Mouse (Mus musculus) forebrain, embryonic 15.5 days (tissue): ENCODE measurements around the gene Smug1. TPM values are rescaled to one million over a fixed set of nuclear protein-coding genes. Genes with fewer than 3 reads are reported as not detected.

Experiments used
- ATAC-seq: fragments of 200-750 bp; cut with Nextera tagmentation; replicated peaks from 2 replicates; pipeline ENCODE4 v1.8.0; 2017; ENCODE audit warnings: mild to moderate bottlenecking, moderate TSS enrichment, moderate library complexity
- H3K27ac ChIP-seq: fragments of 300-500 bp; sonication (generic); replicated peaks from 2 replicates; pipeline ENCODE4 v1.5.1; 2015; ENCODE audit warnings: mild to moderate bottlenecking, inconsistent platforms
- H3K27me3 ChIP-seq: fragments of 300-500 bp; sonication (generic); 2 replicates; pipeline ENCODE4 v1.6.1; 2015; ENCODE audit warnings: inconsistent platforms
- H3K36me3 ChIP-seq: fragments of 300-500 bp; sonication (generic); 2 replicates; pipeline ENCODE4 v1.6.1; 2015; ENCODE audit warnings: mild to moderate bottlenecking, inconsistent platforms
- H3K4me1 ChIP-seq: fragments of 300-500 bp; sonication (generic); 2 replicates; pipeline ENCODE4 v1.6.1; 2015; ENCODE audit warnings: inconsistent platforms
- H3K4me2 ChIP-seq: fragments of 300-500 bp; sonication (generic); replicated peaks from 2 replicates; pipeline ENCODE4 v1.6.1; 2015; ENCODE audit warnings: mild to moderate bottlenecking, inconsistent platforms
- H3K4me3 ChIP-seq: fragments of 300-500 bp; sonication (generic); 2 replicates; pipeline ENCODE4 v1.5.1; 2015; ENCODE audit warnings: mild to moderate bottlenecking, inconsistent platforms
- H3K9ac ChIP-seq: fragments of 300-500 bp; sonication (generic); replicated peaks from 2 replicates; pipeline ENCODE4 v1.6.1; 2015; ENCODE audit warnings: mild to moderate bottlenecking, inconsistent platforms
- H3K9me3 ChIP-seq: fragments of 300-500 bp; sonication (generic); 2 replicates; pipeline ENCODE4 v1.6.1; 2016; ENCODE audit warnings: inconsistent platforms
- WGBS: fragments of 180-500 bp; shearing (Covaris S2); methylation state at CpG from one replicate; pipeline ENCODE4 v1.1.7; 2015; ENCODE audit warnings: mixed read lengths; 5-methylcytosine and 5-hydroxymethylcytosine counted together
- polyA plus RNA-seq: library from polyadenylated mRNA; unstranded; fragments of >200 nt; fragmentation: Nextera tagmentation; extraction: Ambion mirVana; gene quantifications from 2 replicates; pipeline ENCODE4 v1.2.1, GENCODE M21; 2015

Smug1 gene
- polyA plus RNA-seq, 1 experiment from 2014 or later = 26.8 TPM

DNA sequence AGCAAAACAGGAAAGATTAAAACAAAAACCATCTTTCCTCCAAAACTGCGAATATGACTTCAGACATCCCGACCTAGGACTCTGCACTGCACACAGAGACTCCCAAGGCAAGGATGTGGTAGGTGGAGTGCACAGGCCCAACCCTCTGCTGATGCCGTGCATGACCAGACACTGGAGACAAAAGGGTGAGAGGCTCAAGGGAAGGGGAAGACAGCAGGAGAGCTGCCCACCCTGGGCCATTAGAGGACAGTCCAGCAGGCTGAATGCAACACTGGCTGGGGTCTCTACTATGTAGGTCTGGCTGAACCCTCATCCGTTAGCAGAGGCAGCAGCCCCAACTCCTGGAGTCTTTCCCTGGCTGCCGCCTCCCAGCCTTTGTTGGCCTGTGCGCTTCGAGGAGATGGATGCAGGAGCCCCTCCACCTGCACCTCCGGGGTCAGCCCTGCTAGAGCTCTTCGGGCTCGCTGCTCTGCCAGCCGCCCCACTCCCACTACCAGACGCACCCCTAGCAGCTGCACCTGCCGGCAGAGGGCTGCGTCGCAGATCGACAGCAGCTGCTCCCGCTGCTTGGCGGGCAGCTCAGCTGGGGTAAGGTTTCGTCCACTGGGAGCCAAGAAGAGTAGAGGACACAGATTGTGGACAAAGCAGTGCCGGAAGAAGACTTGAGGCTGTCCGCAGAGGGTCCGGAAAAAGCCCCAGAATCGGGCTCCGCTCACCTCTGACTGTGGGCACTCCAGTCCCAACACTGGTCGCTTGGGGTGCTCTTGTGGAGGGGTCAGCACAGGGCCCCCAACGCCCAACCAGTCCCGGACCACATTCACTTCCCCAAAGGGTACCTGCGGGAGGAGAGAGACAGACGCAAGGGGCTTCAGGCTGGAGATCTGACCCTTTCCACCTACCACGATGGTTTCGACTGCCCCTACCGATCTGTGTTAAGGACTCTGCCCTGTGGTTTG is 11.2 kb downstream of the Smug1 start:
- WGBS = 19% methylated on average over 32 of the region's 32 CpGs
- Histone ChIP-seq H3K36me3 (no peaks in the 10 kb centered on the region), H3K9ac (no peak overlapping the region), H3K4me2 (no peak overlapping the region), H3K4me1 (peaks cover 9% of the 10 kb centered on the region), H3K27ac (no peak overlapping the region), H3K27me3 (no peaks in the 10 kb centered on the region), H3K9me3 (no peaks in the 10 kb centered on the region), H3K4me3 (no peak overlapping the region)
- ATAC-seq = peak; percentile 58

DNA sequence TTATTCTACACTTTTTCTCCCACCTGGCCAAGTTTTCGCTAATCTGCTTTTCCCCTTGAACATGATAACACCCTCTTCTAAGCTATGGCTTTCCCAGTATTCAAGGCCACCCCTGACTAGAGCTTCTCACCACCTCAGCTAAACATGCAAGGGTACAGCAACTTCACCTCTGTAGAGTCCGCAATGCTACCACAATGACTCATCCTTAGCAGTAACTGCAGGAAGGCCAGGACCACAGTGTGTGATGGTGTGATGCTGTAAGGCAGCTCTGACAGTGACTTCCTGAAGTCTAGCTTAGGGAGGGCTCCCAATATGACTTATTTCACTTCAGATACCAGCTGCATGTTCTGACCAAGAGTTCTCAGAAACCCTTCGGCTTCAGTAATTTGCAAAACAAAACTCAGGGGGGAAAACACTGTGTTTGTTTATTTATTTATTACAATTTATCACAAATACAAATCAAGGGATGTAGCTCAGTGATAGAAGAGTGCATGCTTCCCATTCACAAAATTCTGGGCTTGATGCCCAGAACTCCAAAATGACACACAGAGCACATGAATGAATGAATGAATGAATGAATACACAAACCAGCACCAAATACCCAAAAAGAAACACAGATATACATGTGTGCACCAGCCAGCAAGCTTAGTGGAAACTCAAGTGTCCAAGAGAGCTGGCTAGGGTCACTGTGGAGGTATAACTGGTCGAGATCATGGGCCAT is 13.8 kb downstream of the Smug1 start:
- Histone ChIP-seq H3K4me3 (no peak overlapping the region), H3K9me3 (no peaks in the 10 kb centered on the region), H3K27ac (no peak overlapping the region), H3K4me2 (no peak overlapping the region), H3K36me3 (no peaks in the 10 kb centered on the region), H3K4me1 (peaks cover 12% of the 10 kb centered on the region), H3K27me3 (peaks cover 6% of the 10 kb centered on the region; the same call in 1 of the 2 replicates), H3K9ac (no peak overlapping the region)
- WGBS = 81% methylated on average over 4 of the region's 4 CpGs
- no peak for ATAC-seq

DNA sequence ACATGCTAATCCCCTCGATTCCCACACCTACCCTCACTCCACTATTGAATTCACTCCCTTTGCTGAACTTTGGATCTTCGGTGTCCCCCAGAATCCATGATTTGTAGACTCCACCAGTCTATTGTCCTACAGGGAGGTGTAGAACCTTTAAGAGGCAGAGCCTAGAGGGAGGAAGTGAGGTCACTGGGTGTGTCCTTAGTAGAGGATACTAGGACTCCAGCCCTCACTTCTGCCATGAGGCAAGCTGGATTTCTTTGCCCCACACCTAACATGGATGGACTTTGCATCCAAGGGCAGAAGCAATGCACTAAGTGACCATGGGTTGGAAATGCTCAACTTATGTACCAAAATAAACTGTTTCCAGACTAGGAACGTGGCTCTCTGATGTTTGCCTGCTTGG is 14.5 kb downstream of the Smug1 start:
- peaks cover 18% of the 10 kb centered on the region for H3K4me1 ChIP-seq
- H3K36me3 ChIP-seq = no peaks in the 10 kb centered on the region
- H3K4me3 ChIP-seq = no peak overlapping the region
- H3K27me3 ChIP-seq = peaks cover 6% of the 10 kb centered on the region; the same call in 1 of the 2 replicates
- H3K27ac ChIP-seq = no peak overlapping the region
- ATAC-seq = no peak
- no peaks in the 10 kb centered on the region for H3K9me3 ChIP-seq
- WGBS = 85% methylated on average over 3 of the region's 3 CpGs
- H3K9ac ChIP-seq = no peak overlapping the region
- no peak overlapping the region for H3K4me2 ChIP-seq

- no peak overlapping the region for H3K27ac ChIP-seq
Observed at GRCm38 (mm10) chr15:103147779-103148178, 19.1 kb downstream of the Smug1 start.

DNA sequence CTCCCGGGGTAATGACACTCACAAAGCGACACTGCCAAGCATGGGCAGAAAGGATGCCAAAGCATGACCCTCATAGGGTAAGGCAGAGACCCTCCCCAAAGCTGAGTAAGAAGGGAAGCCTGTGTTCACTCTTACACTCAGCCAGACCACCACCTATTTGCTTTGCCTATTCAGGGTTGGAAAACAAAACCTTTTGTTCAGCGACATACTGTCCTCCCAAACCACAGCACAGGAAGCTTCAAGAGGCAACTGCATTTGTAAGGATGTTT is 19.5 kb downstream of the Smug1 start:
- Histone ChIP-seq H3K27ac (peak overlapping the region; percentile 68), H3K4me1 (peaks cover 26% of the 10 kb centered on the region), H3K4me2 (peak overlapping the region; percentile 95), H3K9ac (0 out of 2 replicates have a peak overlapping the region, but pooled peaks have one; percentile 60), H3K36me3 (no peaks in the 10 kb centered on the region), H3K4me3 (peak overlapping the region; percentile 44), H3K9me3 (no peaks in the 10 kb centered on the region), H3K27me3 (peaks cover 24% of the 10 kb centered on the region)
- 5% methylated on average over 3 of the region's 3 CpGs for WGBS
- peak; percentile 21; the same call in 1 of the 2 replicates for ATAC-seq

More at GRCm38 (mm10) chr15:103147779-103148178, 19.1 kb downstream of the Smug1 start:
- no peak overlapping the region for H3K4me3 ChIP-seq
- H3K9me3 ChIP-seq = no peaks in the 10 kb centered on the region
- H3K4me2 ChIP-seq = peak overlapping the region; percentile 95; the same call in 1 of the 2 replicates
- 20% methylated on average over 9 of the region's 9 CpGs for WGBS
- H3K27me3 ChIP-seq = peaks cover 24% of the 10 kb centered on the region
- peak; percentile 42; the same call in 1 of the 2 replicates for ATAC-seq
- H3K9ac ChIP-seq = no peak overlapping the region
- H3K36me3 ChIP-seq = no peaks in the 10 kb centered on the region
- peaks cover 26% of the 10 kb centered on the region for H3K4me1 ChIP-seq

- H3K36me3 ChIP-seq = no peaks in the 10 kb centered on the region
- peak; percentile 74 for ATAC-seq
- H3K9me3 ChIP-seq = no peaks in the 10 kb centered on the region
- peak overlapping the region; percentile 68 for H3K27ac ChIP-seq
- H3K4me3 ChIP-seq = peak overlapping the region; percentile 44
- WGBS = 0% methylated on average over 57 of the region's 57 CpGs
- peak overlapping the region; percentile 95 for H3K4me2 ChIP-seq
- peaks cover 26% of the 10 kb centered on the region for H3K4me1 ChIP-seq
- H3K9ac ChIP-seq = peak overlapping the region; percentile 60
- peaks cover 24% of the 10 kb centered on the region for H3K27me3 ChIP-seq
Observed at GRCm38 (mm10) chr15:103146627-103147421, 20.1 kb downstream of the Smug1 start.

DNA sequence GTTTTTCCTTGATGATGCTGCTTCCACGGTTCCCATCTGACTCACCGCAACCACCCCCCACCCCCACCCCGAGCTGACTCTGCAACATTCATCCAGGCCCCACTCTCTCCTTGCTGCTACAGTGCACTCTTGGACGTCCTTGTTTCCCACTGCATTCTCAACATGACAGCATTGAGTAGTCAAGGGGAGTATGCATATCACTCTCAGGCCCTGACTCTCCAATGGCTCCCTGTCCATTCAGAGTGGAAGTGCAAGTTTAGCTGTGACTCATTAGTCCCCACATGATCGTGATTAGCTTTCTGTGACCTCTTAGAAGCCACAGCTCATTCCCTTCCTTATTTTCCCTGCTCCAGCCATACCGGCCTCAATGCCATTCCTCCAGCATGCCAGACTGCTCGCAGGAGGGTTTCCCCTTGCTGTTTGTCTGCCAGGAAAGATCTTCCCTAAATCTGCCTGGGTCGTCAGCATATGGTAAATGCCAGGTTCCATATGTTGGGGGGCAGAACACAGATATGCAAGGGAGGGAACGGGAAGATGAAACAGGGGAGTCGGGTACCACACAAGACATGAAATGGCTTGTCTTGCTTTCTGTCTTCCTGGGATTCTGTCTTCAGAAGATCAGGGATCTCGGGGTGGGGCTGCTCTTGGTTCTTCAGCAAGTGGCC is 21.1 kb downstream of the Smug1 start:
- WGBS = 64% methylated on average over 11 of the region's 11 CpGs
- H3K36me3 ChIP-seq = no peaks in the 10 kb centered on the region
- peaks cover 26% of the 10 kb centered on the region for H3K4me1 ChIP-seq
- no peak overlapping the region for H3K9ac ChIP-seq
- peak overlapping the region; percentile 68; the same call in 1 of the 2 replicates for H3K27ac ChIP-seq
- no peaks in the 10 kb centered on the region for H3K9me3 ChIP-seq
- peak overlapping the region; percentile 95; the same call in 1 of the 2 replicates for H3K4me2 ChIP-seq
- no peak overlapping the region for H3K4me3 ChIP-seq
- ATAC-seq = no peak
- H3K27me3 ChIP-seq = peaks cover 24% of the 10 kb centered on the region

DNA sequence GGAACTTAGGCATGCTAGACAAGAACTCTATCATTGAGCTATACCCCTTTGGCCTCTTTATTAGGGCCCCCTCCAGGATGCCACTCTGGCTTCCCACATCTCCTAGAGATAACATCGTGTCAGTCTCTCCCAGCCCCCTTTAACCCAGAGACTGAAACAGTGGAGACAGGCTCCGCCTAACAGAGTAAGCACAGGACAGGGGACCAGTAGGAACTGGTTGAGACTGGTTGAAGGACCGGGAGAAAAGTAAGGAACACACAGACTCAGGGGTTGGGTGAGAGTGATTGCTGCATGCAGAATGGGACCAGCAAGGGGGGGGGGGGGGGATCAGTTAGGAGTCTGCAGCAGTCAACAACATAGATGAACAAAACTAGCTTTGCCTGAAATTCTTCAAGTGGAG is 22.7 kb downstream of the Smug1 start:
- H3K4me3 ChIP-seq = no peak overlapping the region
- no peak overlapping the region for H3K27ac ChIP-seq
- H3K36me3 ChIP-seq = no peaks in the 10 kb centered on the region
- ATAC-seq = no peak
- H3K9me3 ChIP-seq = no peaks in the 10 kb centered on the region
- peaks cover 30% of the 10 kb centered on the region for H3K27me3 ChIP-seq
- H3K9ac ChIP-seq = no peak overlapping the region
- H3K4me1 ChIP-seq = peaks cover 26% of the 10 kb centered on the region
- H3K4me2 ChIP-seq = no peak overlapping the region
- WGBS = 58% methylated on average over 3 of the region's 3 CpGs

DNA sequence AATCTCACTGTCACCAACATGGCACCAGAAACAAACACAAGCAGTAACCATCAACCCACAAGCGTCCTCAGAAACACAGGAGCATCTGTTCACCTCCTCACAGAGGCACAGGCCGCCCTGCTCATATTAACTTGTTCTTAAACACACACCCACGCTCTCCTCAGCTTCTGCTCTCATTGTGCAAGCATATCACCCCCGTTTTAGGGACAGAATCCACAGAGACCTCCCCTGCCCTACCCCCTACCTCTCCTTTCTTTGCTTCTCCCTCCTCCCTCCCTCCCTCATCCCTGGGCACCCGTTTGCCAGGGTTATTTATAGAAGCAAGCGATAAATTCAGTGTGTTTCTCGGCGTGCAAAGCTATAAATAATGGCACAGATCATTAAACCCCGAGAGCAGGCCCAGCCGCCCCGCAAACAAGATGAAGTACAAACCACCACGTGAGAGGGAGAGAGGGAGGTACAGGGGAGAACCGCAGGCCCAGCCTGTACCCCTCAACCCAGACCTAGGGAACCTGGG is 31.4 kb downstream of the Smug1 start:
- Histone ChIP-seq H3K4me2 (no peak overlapping the region), H3K9ac (0 out of 2 replicates have a peak overlapping the region, but pooled peaks have one; percentile 8), H3K27ac (peak overlapping the region; percentile 76), H3K9me3 (no peaks in the 10 kb centered on the region), H3K27me3 (0 out of 2 replicates have a peak, but pooled peaks cover 14% of the 10 kb centered on the region), H3K4me3 (no peak overlapping the region), H3K4me1 (peaks cover 25% of the 10 kb centered on the region), H3K36me3 (no peaks in the 10 kb centered on the region)
- ATAC-seq = peak; percentile 41
- WGBS = 16% methylated on average over 13 of the region's 13 CpGs

DNA sequence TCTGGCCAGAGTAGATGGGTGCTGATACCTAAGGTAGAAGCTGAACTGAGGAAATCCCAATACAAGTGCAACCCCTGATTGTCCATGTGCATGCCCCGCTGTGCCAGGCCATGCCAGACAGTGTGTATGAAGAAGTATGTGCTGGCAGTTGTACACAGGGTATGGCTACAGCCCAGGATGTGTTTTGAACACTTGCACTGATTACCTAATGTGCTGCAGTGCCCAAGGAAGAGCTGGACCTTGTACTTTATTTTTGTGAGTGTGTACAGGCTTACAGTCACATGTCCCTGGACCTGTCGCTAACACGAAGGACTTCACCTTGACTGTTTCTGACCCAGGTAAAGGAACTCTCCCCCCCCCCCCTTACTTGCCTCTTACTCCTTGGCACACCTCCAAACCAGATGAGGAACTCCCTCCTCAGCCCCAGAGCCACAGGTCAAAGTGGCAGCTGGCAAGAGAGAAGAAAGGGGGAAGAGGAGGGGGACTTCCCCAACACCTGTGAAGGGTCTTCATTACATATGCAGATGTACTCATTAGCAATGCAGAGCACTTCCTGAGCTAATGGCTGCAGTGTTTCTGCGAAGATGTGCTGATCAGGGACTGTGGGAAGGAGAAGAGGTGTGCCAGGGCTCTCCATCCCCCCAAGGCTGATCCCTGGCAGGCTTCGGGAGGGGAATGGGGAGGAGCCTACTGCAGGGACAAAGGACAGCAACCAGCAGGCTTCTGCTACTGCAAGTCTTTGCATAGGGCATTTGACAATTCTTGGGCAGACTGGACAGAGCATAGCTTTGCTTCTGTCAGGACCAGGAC is 32.4 kb downstream of the Smug1 start:
- peak; percentile 68 for ATAC-seq
- 30% methylated on average over 5 of the region's 5 CpGs for WGBS
- H3K36me3 ChIP-seq = no peaks in the 10 kb centered on the region
- H3K9me3 ChIP-seq = no peaks in the 10 kb centered on the region
- H3K4me1 ChIP-seq = peaks cover 26% of the 10 kb centered on the region
- 0 out of 2 replicates have a peak, but pooled peaks cover 12% of the 10 kb centered on the region for H3K27me3 ChIP-seq
- H3K9ac ChIP-seq = 0 out of 2 replicates have a peak overlapping the region, but pooled peaks have one; percentile 8
- no peak overlapping the region for H3K4me3 ChIP-seq
- H3K27ac ChIP-seq = peak overlapping the region; percentile 76
- H3K4me2 ChIP-seq = no peak overlapping the region
